ENCODE assay signal across 7 mouse cellular contexts in the genomic region with DNA sequence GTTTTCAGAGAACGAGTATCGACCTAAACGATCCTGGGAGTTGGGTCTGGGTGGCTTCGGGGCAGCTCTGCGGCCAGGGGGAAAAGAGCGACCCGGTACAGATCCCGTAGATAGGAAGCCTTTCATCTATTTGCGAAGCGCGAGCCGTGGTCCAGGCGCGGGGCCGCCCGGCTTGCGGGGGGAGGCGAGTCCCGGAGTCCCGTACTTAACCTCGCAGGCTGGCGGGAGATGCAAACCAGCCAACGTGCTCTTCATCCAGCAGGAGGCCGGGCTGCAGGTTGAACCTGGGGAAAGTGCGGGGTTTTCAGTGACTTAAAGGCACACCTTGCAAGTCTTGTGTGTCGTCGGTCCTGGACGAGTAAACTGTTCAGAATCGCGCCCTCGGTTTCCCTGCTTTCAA. TPM values are rescaled to one million over a fixed set of nuclear protein-coding genes. Genes with fewer than 3 reads are reported as not detected.
DNase-seq lines count a peak whose midpoint lies in the region; ATAC-seq and TF ChIP-seq lines count a peak whose summit lies in the region.

No protein-coding gene starts in this region.

- H3K27ac ChIP-seq in lung, embryonic 14.5 days (ENCODE audit: low read depth): peak overlapping the region; percentile 69; the same call in 1 of the 2 replicates
- H3K27ac ChIP-seq in limb, embryonic 10.5 days: peak overlapping the region; percentile 95
- H3K27ac ChIP-seq in midbrain, embryonic 16.5 days (ENCODE audit: low read length): peak overlapping the region; percentile 77

- H3K4me3 ChIP-seq in lung, embryonic 14.5 days (ENCODE audit: low read depth, low read length): peak overlapping the region; percentile 94
- peak overlapping the region; percentile 74 for H3K4me3 ChIP-seq in erythroblast, embryonic 14.5 days (replicated peaks)
- H3K4me3 ChIP-seq in limb, embryonic 10.5 days: peak overlapping the region; percentile 76
- H3K4me3 ChIP-seq in midbrain, embryonic 16.5 days (ENCODE audit: low read depth, low read length): peak overlapping the region; percentile 80

- 0% methylated on average over 31 of the region's 31 CpGs for WGBS in lung, embryonic 14.5 days
- WGBS in limb, embryonic 10.5 days: under 1% methylated on average over 31 of the region's 31 CpGs
- under 1% methylated on average over 31 of the region's 31 CpGs for WGBS in midbrain, embryonic 16.5 days

- H3K36me3 ChIP-seq in lung, embryonic 14.5 days (ENCODE audit: insufficient read depth): peaks cover 46% of the 10 kb centered on the region
- H3K36me3 ChIP-seq in erythroblast, embryonic 14.5 days (ENCODE audit: control insufficient read depth): peaks cover 66% of the 10 kb centered on the region
- H3K36me3 ChIP-seq in limb, embryonic 10.5 days: peaks cover 67% of the 10 kb centered on the region
- H3K36me3 ChIP-seq in midbrain, embryonic 16.5 days (ENCODE audit: control insufficient read depth, insufficient read depth, low read length): peaks cover 6% of the 10 kb centered on the region; the same call in 1 of the 2 replicates

- peak; percentile 29 for ATAC-seq in lung, embryonic 14.5 days (ENCODE audit: insufficient read depth)
- peak; percentile 71 for ATAC-seq in midbrain, embryonic 16.5 days

- no peaks in the 10 kb centered on the region for H3K27me3 ChIP-seq in lung, embryonic 14.5 days (ENCODE audit: insufficient read depth, low read length)
- no peaks in the 10 kb centered on the region for H3K27me3 ChIP-seq in erythroblast, embryonic 14.5 days (ENCODE audit: control insufficient read depth)
- no peaks in the 10 kb centered on the region for H3K27me3 ChIP-seq in limb, embryonic 10.5 days (ENCODE audit: low read depth, poor library complexity, severe bottlenecking)
- H3K27me3 ChIP-seq in midbrain, embryonic 16.5 days (ENCODE audit: control insufficient read depth, insufficient read depth, low read depth, low read length): no peaks in the 10 kb centered on the region

- DNase-seq in lung, embryonic 14.5 days: peak; percentile 56
- no peak for DNase-seq in lung, postnatal 14 days
- peak; percentile 66 for DNase-seq in ZHBTc4 (ENCODE audit: low read depth, low spot score)
- DNase-seq in limb, embryonic 10.5 days (ENCODE audit: low spot score): no peak
- DNase-seq in right cerebral cortex, postnatal 10 days (ENCODE audit: low spot score in 2 of 2): no peak

- no peaks in the 10 kb centered on the region for H3K9me3 ChIP-seq in lung, embryonic 14.5 days (ENCODE audit: low read depth, low read length)
- no peaks in the 10 kb centered on the region for H3K9me3 ChIP-seq in erythroblast, embryonic 14.5 days (ENCODE audit: control insufficient read depth, low read length)
- H3K9me3 ChIP-seq in limb, embryonic 10.5 days (replicated peaks): no peaks in the 10 kb centered on the region
- no peaks in the 10 kb centered on the region for H3K9me3 ChIP-seq in midbrain, embryonic 16.5 days (replicated peaks; ENCODE audit: control insufficient read depth, low read length, poor library complexity, severe bottlenecking)

- H3K4me1 ChIP-seq in lung, embryonic 14.5 days (ENCODE audit: insufficient read depth): peaks cover 10% of the 10 kb centered on the region; the same call in 1 of the 2 replicates
- peaks cover 74% of the 10 kb centered on the region for H3K4me1 ChIP-seq in erythroblast, embryonic 14.5 days (ENCODE audit: control insufficient read depth)
- peaks cover 16% of the 10 kb centered on the region for H3K4me1 ChIP-seq in limb, embryonic 10.5 days
- H3K4me1 ChIP-seq in midbrain, embryonic 16.5 days (ENCODE audit: control insufficient read depth, insufficient read depth, low read length): peaks cover 22% of the 10 kb centered on the region

- H3K4me2 ChIP-seq in lung, embryonic 14.5 days: peak overlapping the region; percentile 70
- peak overlapping the region; percentile 72 for H3K4me2 ChIP-seq in midbrain, embryonic 16.5 days (ENCODE audit: low read length)

- peak overlapping the region; percentile 86 for H3K9ac ChIP-seq in lung, embryonic 14.5 days
- peak overlapping the region; percentile 84 for H3K9ac ChIP-seq in midbrain, embryonic 16.5 days (ENCODE audit: low read depth, low read length)

- TF ChIP-seq CTCF in lung, embryonic 14.5 days (IDR thresholded peaks at IDR 0.05; ENCODE audit: low read depth): 0 out of 2 replicates have a peak, but pooled peaks have one; percentile 2

RNA-seq across cellular contexts. Expression of gene Drosha, which starts 0.3 kb away (rescaled TPM):
- 42.3 TPM in 2 replicates for polyA plus RNA-seq in lung, embryonic 14.5 days (2014; fragmentation: Nextera tagmentation; extraction: Ambion mirVana)
- polyA plus RNA-seq in erythroblast, embryonic 14.5 days (2012): 7.8 and 8.8 TPM in 2 replicates
- 82.4 and 85.5 TPM in 2 replicates for polyA plus RNA-seq in limb, embryonic 10.5 days (2016; fragmentation: Nextera tagmentation; extraction: Ambion mirVana)
- 55.7 and 59.7 TPM in 2 replicates for polyA plus RNA-seq in midbrain, embryonic 16.5 days (2015; fragmentation: Nextera tagmentation; extraction: Ambion mirVana)

RNA-seq across cellular contexts. Expression of gene 6030458C11Rik, which starts 0.5 kb away (rescaled TPM):
- polyA plus RNA-seq in lung, embryonic 14.5 days (2014; fragmentation: Nextera tagmentation; extraction: Ambion mirVana): 35.0 and 35.1 TPM in 2 replicates
- 1.1 TPM in 2 replicates for polyA plus RNA-seq in erythroblast, embryonic 14.5 days (2012)
- polyA plus RNA-seq in limb, embryonic 10.5 days (2016; fragmentation: Nextera tagmentation; extraction: Ambion mirVana): 47.0 and 55.6 TPM in 2 replicates
- polyA plus RNA-seq in midbrain, embryonic 16.5 days (2015; fragmentation: Nextera tagmentation; extraction: Ambion mirVana): 31.3 and 33.8 TPM in 2 replicates

Comparison
In these comparisons a context has a peak if more than half of its experiments do, and no peak if none do; other contexts are left out.
1. DNase-seq: peak in lung, embryonic 14.5 days (single experiment) and ZHBTc4 (single experiment); none in lung, postnatal 14 days (single experiment), limb, embryonic 10.5 days (single experiment) and right cerebral cortex, postnatal 10 days (0 of 2).
2. RNA of gene 6030458C11Rik, which starts 0.5 kb away (polyA plus RNA-seq): 47.0 to 55.6 TPM in limb, embryonic 10.5 days, 35.0 to 35.1 TPM in lung, embryonic 14.5 days and 31.3 to 33.8 TPM in midbrain, embryonic 16.5 days; 1.1 TPM in erythroblast, embryonic 14.5 days; every median in the first group is over 10 times any median in the second.
3. Peak in every context shown above with its lines, with median percentiles within 50 percentile points of each other: H3K27ac ChIP-seq and H3K4me3 ChIP-seq.